Mouse (Mus musculus): ENCODE data around the gene Lypd8.

Gene Lypd8

GRCm38 (mm10) chr11:58399985-58400645, 21.3 kb downstream of the Lypd8 start:
- no peak for DNase-seq (ENCODE audit: low spot score in 2 of 2)

GRCm38 (mm10) chr11:58400655-58401054, 21.8 kb downstream of the Lypd8 start:
- DNase-seq (ENCODE audit: low spot score in 2 of 2) = no peak

GRCm38 (mm10) chr11:58408066-58408465, 29.2 kb downstream of the Lypd8 start:
- DNase-seq (ENCODE audit: low spot score in 2 of 2) = no peak

GRCm38 (mm10) chr11:58418336-58418735, 39.5 kb downstream of the Lypd8 start:
- DNase-seq (ENCODE audit: low spot score in 2 of 2) = no peak

GRCm38 (mm10) chr11:58420815-58421214, 42.0 kb downstream of the Lypd8 start, which contains the start of gene 1810065E05Rik:
Gene 1810065E05Rik (plus strand): TSS chr11:58421111.
- DNase-seq (ENCODE audit: low spot score in 2 of 2) = no peak

- no peak for DNase-seq (ENCODE audit: low spot score in 2 of 2)
Observed at GRCm38 (mm10) chr11:58432259-58432658, 53.4 kb downstream of the Lypd8 start, which contains the start of gene Gm12253. Gene Gm12253 (plus strand): TSS chr11:58432559.

GRCm38 (mm10) chr11:58437866-58438265, 59.0 kb downstream of the Lypd8 start:
- DNase-seq (ENCODE audit: low spot score in 2 of 2) = no peak

Data from spleen, postnatal 14 days (tissue).